Mouse (Mus musculus) adipocyte (in vitro differentiated cells): ENCODE results near the gene 4921517D22Rik.

ENCODE experiments used
- DNase-seq: peaks from one replicate; pipeline ENCODE4 v3.0.0-alpha.2; 2016; ENCODE audit warnings: low spot score

The 4921517D22Rik gene

GRCm38 (mm10) chr13:59690576-59690975, 3.3 kb downstream of the 4921517D22Rik start:
- no peak for DNase-seq

DNA sequence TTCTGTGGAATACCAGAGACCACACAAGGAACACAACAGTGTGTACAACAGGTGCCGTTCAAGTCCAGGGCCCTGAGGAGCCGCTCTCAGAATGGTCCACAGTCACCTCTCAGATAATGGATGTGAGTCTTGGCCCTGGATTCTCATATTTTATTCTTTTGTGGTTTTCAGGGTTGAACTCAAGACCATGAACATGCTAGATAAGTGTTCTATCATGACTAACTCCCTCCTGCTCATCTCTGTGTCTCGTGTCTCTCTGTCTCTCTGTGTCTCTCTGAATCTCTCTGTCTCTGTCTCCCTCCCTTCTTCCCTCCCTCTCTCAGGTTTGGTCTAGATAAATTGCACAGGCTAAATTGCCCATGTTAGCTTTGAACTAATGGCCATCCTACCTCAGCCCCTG, 4.1 kb downstream of the 4921517D22Rik start:
- no peak for DNase-seq

- DNase-seq: no peak
Measured at GRCm38 (mm10) chr13:59689313-59689712, 4.6 kb downstream of the 4921517D22Rik start.

GRCm38 (mm10) chr13:59688338-59688770, 5.6 kb downstream of the 4921517D22Rik start:
- no peak for DNase-seq

GRCm38 (mm10) chr13:59685236-59685635, 8.7 kb downstream of the 4921517D22Rik start:
- no peak for DNase-seq

GRCm38 (mm10) chr13:59682629-59683028, 11.3 kb downstream of the 4921517D22Rik start:
- no peak for DNase-seq

- DNase-seq: no peak
Measured at GRCm38 (mm10) chr13:59679908-59680307, 14.0 kb downstream of the 4921517D22Rik start.

DNA sequence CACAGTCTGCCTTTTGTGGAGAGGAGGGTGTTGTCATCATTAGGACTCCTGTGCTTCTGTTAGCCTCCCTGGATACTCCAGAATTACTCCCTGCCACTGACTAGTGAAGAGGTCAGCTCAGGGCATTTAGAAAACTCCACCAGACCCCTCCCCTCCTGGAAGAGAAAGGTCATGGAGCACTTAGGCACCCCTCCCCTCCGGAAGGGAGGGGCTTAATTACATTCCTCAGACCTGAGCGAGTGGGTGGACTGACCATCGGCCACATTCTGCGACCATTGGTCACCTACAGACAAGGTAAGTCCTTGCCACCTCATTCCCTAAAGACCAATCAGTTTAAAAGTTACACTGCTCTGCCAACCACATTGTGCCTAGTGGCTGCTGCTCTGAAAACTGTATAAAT, 14.6 kb downstream of the 4921517D22Rik start:
- DNase-seq: no peak

DNA sequence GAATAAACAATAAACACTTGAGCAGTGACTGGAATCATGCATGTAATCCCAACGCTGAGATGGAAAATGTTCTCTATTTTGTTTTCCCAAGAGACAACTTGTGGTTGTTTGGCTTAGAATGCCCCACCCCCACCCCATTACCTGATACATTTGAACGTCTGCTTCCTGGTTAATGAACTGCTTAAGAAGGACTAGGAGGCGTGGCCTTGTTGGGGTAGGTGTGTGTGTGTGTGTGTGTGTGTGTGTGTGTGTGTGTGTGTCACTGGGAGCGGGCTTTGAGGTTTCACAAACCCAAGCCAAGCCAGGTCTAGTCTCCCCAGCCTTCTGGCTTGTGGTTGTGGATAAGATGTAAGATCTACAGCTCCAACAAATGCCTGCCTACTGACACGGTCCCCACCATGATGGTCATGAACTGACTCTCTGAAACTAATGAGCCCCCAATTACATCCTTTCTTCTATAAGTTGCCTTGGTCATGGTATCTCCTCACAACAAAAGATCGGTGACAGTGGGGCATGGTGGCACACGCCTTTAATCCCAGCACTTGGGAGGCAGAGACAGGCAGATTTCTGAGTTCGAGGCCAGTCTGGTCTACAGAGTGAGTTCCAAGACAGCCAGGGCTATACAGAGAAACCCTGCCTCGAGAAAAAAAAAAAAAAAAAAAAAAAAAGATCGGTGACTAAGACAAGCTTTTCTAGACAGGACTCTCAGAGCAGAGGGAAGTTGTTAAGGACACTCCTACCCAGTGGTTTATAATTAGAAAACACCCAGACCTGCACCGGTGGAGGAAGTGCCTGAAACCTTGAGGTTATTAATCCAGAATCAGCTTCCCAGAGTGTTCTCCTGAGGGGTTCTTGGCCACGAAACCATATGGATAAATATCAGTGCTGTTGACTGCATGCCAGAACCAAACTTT, 17.3 kb downstream of the 4921517D22Rik start:
- no peak for DNase-seq

DNA sequence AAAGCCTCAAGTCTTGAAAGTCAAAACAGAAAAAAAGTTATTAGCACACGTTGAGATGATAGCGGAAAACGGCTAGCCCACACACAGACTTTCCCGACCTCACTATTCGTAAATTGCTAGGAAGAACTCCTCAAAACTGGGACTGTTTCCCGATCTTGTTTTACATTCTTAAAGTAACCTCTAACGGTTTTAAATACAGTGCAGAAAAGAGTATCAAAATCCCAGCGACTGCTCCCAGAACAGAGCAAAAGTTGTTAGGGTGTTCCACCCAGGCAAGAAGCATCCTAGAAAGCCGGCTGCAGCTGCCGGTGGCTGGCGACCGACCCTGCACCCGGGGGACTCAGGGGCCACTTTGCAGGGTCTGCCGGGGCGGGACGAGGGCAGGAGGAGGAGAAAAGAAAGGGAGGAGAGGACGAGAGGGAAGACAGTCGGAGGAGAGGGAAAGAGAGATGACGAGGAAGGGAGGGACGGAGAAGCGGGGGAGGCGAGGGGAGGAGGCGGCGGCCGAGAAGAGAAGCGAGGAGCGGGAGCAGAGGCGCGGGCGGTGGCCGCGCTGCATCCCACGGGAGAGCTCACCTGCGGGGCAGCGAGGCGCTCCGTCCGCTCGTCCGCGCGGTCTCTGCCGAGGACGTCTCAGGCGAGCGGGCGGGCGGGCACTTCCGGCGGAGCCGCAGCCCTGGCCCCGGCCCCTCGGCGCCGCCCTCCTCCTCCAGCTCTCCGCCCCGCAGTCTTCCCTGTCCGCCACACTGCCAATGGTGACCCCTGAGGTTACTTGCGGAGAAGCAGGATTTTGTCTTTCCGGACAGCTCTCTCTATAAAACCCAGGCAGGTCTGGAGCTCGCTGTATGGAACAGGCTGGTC, 18.5 kb downstream of the 4921517D22Rik start, which contains the start of gene Golm1:
TSS of gene Golm1 (minus strand) at position 661 of the 861 bp plus-strand sequence.
- DNase-seq: peak; percentile 15

DNA sequence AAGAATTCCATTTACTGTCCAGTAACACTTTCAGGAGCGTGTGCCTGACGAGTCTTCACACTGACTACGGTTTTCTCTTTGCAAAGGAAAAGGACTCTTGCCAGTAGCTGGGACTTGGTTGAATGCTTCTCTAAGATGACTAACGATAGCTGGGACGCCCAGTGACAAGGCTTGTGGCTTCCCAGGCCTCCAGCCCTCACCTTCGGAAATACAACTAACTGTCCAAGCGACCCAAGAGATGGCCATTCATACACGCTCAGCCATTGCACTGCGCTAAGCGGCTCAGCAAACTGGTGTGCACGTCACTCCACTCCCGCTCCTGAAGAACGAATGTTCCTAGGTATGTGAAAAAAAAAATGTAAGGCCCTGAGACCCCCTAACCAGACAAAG, 19.2 kb downstream of the 4921517D22Rik start:
- DNase-seq: peak; percentile 15

DNA sequence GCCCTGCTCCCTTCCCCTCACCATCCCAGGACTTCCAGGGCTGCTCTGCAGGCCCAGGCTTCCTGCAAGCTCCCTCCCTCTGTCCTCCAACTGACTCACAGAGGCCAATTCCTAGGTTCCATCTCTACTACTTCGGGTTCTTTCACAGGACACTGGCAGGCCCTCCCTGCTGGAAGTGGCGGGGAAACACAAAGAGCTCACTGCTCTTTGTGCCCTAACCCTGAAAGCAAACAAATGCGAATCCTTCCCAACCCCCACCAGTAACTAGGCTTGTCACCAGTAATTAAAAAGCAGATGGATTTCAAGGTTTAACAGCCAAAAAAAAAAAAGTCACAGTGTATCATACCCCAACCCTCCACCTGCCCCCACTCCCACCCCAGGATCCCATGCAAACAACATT, 19.7 kb downstream of the 4921517D22Rik start:
- DNase-seq: no peak

GRCm38 (mm10) chr13:59673597-59673996, 20.3 kb downstream of the 4921517D22Rik start:
- DNase-seq: no peak

- DNase-seq: no peak
Measured at GRCm38 (mm10) chr13:59672248-59672647, 21.7 kb downstream of the 4921517D22Rik start.

GRCm38 (mm10) chr13:59671521-59671920, 22.4 kb downstream of the 4921517D22Rik start:
- DNase-seq: no peak

DNA sequence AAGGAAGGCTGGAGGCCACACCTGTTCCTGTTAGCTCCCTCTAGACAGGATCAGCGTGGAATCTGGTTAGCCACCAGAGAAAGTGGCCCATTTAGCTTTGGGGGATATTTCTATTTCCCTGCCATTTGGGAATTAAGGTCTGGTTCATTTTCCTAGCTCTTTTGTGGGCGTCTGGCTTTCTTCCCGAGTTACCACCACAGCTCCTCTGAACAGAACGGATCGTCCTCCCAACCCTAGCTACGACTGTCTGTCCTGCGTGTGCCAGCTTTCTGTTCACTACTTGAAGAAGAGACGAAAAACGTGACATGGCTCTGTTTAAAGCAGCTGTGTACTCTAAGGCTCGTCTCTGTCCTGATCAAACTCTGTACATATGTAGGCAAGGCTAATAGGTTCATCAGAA, 24.0 kb downstream of the 4921517D22Rik start:
- DNase-seq: no peak

GRCm38 (mm10) chr13:59668501-59669093, 25.3 kb downstream of the 4921517D22Rik start:
- no peak for DNase-seq

DNA sequence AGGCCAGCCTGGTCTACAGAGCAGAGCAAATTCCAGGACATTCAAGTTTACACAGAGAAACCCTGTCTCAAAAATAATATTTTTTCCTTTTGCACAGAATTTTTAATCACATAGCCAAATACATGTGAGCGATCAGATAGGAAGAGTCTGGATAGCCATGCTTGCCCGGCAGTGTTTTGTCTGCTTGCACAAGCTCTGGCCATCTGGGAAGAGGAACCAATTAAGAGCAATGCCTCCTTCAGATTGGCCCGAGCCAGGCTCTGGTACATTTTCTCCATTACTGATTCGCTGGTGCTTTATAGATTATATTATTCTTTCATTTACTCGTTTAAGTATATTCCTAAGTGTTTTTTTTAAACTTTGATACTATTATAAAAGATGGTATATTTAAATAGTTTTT, 26.1 kb downstream of the 4921517D22Rik start:
- DNase-seq: no peak

DNA sequence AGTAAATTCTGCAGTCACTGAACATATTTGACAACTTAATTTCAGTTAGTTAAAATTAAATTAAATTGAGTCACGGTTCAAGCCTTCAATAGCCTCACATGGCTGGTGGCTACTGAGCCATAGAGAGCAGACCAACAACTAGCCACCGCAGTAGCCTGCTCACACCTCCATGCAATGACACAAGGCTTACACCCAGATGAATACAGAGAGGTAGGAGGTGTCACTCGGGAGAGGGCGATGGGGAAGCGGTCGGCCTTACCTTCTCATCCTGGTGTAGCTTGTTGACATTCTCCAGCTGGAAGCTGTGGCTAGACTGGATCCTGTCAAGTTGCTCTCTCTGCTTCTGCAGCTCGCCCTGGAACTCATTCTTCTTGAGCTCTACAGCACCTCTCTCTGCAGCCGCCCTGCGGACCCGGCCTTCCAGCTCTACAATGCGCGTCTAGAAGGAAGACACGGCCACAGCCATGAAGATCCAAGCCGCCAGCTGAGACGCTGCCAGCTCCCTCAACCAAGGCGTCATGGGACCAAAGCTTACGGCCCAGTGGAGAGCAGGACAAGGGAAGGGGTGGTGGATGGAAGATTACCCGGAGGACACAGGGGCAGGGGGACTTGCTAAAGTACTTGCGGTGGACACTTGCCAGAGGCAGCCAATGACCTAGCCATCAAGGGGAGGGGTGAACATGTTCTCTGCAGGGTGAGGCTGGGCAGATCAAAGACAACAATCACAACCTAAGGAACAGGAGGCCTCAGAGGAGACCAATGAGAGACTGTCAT, 29.8 kb downstream of the 4921517D22Rik start:
- DNase-seq: no peak

GRCm38 (mm10) chr13:59661966-59662365, 31.9 kb downstream of the 4921517D22Rik start:
- no peak for DNase-seq

DNA sequence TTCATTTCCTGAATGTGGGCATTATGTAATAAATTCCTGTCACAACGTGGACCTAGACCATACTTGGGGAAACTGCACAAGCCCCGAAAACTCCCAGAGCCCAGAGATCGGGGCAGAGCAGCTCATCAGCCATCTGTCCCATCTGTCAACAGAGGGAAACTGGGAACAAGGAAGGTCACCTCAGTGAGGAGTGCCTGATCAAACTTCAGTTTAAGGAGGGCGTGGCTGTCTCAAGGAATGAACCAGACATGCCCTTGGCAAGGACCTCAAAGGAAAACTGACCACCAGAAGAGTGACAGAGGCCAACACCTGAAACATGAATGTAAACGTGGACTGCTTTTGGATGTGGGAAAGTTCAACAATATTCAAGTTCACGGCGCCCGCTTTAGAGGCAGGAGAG, 32.5 kb downstream of the 4921517D22Rik start:
- no peak for DNase-seq

DNA sequence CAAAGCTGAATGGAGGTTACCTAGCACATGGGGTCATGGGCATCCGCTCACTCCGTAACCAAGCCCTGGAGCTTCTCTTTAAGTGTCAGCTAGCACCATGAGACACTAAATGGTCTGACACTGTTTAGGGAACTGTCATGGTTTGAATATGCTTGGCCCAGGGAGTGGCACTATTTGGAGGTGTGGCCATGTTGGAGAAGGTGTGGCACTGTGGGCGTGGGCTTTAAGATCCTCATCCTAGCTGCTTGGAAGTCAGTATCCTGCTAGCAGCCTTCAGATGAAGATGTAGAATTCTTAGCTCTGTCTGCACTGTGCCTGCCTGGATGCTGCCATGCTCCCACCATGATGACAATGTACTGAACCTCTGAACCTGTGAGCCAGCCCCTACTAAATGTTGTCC, 33.5 kb downstream of the 4921517D22Rik start:
- DNase-seq: no peak
